Mouse (Mus musculus): Measurements from ENCODE around the gene 1190002N15Rik. TPM values are rescaled to one million over a fixed set of nuclear protein-coding genes. Genes with fewer than 3 reads are reported as not detected.

1190002N15Rik gene
- polyA plus RNA-seq (2012; rRNA removed) = 41.6 and 76.0 TPM in 2 replicates

GRCm38 (mm10) chr9:94537970-94538822 is at the start of gene 1190002N15Rik:
1190002N15Rik (minus strand) TSS chr9:94538081.

Other genes with a start within 250 kb of the 1190002N15Rik start
- 2.1 and 2.4 TPM in 2 replicates for gene Slc9a9, start 131.8 kb upstream of the 1190002N15Rik start, polyA plus RNA-seq (2012; rRNA removed)